Mouse (Mus musculus): ENCODE measurements around the gene Grik4.
A peak's percentile ranks its signal among the peaks of the same experiment; 100 is the strongest.

Gene Grik4

DNA sequence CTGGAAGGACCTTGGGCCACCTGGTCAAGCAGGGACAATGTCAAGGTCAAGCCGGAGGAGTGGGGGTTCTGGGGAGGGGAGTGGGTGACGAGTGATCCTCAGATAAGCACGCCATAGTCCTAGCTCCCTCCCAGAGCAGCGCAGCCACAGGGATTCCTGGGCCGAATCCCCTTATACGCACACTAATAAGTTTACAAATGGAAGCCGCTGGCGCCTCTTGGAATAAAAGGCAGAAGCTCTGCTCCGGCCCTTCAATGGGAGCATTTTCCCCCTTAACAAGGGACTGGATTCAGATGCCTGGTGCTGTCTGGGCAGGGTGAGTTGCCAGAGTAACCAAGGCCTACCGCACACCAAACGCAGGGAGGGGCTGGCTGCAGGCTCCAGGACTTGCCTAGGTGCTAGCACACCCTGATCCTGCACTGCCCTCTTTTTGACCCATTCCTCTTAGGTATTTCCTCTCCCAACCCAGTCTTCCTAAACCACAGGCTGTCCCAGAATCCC, 46.2 kb downstream of the Grik4 start:
- DNase-seq (ENCODE audit: low spot score) = no peak

DNA sequence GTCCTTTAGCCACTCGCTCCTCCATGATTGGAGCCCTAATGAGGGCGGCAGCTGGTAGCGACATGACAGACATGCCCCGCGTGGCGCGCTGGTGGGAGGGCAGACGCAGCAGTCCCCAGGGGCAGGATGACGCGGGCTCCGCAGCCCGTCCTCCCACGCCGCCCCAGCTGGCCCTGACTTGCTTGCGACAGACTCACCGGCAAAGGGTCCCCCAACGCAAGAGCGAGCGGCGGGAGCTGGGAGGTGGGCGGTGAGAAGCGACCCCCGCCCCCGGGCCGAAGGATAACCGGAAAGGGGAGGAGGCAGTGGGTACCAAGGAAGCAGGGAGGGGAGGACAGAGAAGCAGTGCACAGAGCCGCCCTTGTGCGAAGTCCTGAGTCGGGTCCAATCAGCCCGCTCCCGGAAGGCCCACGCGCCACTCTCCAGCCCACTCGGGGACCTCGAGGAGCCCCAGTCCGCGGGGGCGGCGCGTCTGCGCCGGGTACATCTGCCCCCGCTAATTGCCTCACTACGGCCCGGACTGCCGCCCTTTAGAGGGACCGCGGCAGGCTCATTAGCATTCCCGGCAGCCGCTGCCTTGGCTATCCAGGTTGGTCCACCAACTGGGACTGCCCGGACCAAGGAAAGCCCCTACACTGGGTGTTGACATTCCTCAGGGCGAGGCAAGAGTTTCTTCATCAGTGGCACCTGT, 46.8 kb downstream of the Grik4 start:
- DNase-seq (ENCODE audit: low spot score) = peak; percentile 12

DNA sequence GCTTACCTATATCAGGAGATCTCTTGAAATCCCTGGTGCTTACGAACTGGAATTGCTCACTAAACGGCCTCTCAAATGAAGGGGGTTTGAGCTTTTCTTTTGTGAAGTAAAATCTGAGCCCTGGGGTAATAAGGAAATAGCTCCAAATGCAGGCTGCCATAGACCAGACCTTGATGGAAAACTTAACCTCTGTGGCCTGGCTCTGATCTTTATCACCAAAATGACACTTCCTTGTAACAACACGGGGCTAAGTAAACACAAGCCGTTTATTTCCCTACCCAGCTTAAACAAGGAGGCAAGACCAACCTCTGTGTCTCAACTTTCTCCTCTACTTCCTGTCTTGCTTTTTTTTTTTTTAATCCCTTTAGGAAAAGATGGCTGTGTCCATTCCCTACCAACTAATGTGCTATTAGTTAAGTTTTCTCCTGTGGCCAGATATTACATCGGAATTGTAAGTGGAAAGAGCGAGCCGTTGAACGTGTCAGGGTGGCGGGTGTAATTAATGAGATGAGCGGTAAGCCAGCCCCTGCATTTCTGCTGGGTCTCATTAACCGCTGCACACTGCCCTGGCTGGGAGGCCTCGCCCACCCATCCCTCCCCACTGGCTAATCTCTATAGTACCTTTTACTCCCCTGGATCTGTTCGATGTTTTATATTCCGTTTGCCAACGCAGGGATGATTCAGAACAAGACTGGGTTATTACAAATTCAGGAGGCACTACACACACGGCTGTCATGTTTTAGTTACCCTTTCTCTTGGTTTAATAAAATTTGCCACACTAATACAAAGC, 47.7 kb downstream of the Grik4 start:
- DNase-seq (ENCODE audit: low spot score) = no peak

DNA sequence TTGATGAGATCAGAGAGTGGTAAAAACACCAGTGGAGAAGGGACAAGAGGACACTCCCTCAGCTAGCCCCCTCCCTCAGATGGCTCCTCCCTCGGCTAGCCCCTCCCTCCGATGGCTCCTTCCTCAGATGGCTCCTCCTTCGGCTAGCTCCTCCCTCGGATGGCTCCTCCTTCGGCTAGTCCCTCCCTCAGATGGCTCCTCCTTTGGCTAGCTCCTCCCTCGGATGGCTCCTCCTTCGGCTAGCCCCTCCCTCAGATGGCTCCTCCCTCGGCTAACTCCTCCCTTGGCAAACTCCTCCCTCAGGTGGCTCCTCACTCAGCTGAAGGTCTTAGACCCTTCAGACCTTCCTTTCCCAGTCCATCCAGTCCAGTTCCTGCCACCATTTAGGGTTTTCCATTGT, 51.5 kb downstream of the Grik4 start:
- no peak for DNase-seq (ENCODE audit: low spot score)

DNA sequence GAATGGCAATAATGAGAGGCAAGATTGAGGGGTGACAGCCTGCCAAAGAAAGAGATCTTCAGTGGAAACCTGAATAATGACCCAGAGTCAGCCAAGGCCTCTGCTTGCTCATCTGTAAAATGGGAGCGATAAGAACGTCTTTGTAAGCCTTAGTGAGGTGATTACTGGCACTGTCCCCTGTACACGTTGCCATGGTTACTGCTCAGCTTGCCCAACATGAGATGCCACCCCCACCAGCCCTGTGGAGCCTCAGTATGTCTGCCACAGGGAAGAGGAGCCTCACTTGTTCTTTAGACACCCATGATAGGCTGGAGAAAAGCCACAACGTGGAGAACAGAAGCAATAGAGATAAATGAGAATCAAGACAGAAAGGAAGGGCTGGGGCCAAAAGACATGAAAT, 56.4 kb downstream of the Grik4 start:
- no peak for DNase-seq (ENCODE audit: low spot score)

DNA sequence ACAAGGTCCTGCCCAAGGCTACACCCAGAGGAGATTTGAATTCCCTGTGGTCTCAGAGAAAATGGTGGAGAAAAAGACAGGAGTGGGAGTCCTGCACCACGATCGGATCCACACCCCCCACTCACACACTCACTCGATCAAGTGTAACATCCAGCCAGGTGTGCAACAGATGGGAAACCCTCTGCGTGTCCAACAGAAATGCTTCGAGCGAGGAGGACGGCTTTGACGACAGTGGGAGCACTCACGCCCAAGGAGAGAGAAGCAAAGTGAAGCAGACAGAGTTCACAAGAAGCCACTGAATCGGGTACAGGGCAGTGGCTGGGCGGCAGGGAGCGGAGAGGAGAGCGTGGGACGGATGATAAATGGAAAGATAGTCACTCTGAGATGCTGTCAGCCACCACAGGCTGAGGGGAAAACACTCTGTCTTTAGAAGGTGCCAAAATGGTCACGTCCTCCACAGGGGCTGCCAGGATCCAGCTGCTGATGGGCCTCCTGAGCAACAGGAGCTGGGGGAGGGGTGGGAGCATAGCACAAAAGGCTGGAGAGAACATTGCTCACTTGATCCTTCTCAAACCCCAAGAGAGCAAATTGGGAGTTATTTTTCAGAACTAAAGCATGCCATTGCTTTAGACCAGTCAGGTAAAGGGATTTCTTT, 58.1 kb downstream of the Grik4 start:
- DNase-seq (ENCODE audit: low spot score) = no peak

DNA sequence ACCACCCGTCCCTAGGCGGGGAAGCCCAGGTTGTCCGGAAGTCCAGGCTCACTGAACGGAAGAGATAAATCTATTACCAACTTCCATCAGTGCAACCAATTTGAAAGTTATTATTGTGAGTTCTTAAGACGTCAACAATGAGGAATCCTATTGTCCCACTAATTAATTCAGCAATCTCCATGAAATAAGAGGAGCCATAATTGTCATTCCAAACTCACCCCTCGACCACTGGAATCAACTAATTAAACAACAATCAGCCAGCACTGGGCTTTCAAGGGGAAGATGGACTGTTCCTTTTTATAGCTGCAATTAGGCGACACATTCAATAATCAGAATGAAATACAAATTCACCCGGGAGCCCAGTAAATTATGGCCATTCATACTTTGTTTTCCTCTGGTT, 58.7 kb downstream of the Grik4 start:
- no peak for DNase-seq (ENCODE audit: low spot score)

DNA sequence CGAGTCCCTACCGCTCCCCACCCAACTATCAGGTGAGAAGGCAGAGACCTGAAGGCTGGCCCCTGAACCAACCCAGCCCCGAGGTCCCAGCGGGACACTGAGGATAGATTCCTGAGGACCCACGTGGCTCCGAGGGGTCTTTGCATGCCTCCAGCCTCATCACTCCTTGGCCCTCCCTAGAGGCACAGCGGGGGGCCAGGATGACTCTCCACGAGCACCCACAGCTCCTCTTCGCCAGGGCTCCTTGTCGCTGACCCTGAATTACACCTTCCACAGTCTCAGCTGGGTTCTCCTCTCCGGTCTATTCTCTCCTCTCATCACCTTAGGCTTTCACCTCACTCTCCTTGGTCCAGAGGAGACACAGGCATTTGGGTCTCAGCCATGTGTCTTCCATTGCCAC, 59.2 kb downstream of the Grik4 start:
- no peak for DNase-seq (ENCODE audit: low spot score)

DNA sequence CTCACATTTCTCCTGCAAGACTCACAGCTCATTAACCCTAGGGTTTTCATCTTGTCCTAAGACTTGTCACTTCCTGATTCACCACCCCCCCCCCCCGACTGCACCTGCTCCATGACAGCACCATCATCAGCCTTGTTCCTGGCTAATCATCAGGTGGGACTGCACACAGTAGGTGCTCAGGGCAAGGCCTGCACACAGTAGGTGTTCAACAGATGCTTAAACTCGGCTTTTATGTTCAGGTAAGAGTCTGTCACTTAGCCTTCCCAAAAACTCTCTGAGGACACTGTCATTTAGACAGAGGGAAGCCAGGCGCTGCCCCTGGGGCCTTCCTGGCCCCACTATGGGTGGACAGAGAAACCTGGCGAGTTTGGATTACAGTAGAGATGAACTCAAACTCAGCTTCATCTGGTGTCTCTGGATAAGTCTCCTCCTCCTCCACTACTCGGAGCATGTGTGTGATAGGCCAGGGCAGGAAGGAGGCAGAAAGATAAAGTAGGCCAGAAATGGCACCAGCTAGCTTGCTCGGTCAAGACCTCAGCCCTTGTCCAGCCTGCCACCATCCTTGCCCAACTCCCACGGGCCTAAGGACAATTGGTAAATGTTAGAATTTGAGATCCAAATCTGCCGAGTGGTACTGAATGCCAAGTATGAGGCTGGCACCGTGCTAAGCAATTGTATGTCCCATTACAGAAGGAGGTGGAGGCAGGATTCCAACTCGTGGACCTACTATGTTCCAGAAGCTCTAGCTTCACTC, 61.1 kb downstream of the Grik4 start:
- DNase-seq (ENCODE audit: low spot score) = no peak

DNA sequence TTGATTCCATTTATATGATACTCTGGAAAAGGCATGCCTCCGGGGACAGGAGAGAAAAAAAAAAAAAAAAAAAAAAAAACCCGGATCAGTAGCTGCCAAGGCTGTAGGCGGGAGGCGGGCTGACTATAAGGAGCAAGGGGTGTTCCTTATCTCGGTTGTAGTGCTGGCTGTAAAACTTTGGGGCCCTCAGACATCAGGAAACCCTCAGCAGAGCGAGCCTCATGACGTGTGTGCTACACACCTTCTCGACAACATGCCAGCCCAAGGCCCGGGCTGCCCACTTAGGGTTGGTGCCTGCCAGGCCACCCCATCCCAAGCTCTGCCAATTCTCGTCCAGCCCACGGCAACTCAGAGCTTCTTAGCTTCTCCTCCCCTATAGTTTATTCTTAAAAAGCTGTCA, 62.0 kb downstream of the Grik4 start:
- no peak for DNase-seq (ENCODE audit: low spot score)

DNA sequence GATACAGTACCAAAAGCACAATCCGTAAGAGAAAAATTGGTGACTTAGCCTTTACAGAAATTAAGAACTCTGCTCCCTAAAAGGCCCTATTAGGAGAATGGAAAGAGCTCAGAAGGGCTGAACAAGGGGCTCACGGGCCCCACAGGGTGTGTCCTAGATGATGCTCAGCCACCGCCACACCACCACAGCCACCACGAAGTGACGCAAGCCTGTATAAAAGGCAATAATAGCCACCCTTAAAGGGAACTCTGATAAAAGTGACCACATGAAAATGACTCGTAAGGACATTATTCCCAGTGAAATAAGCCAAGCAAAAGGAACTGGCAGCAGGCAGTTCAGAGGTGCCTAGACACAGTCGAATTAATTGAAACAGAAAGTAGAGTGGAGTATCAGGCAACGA, 63.3 kb downstream of the Grik4 start:
- no peak for DNase-seq (ENCODE audit: low spot score)

DNA sequence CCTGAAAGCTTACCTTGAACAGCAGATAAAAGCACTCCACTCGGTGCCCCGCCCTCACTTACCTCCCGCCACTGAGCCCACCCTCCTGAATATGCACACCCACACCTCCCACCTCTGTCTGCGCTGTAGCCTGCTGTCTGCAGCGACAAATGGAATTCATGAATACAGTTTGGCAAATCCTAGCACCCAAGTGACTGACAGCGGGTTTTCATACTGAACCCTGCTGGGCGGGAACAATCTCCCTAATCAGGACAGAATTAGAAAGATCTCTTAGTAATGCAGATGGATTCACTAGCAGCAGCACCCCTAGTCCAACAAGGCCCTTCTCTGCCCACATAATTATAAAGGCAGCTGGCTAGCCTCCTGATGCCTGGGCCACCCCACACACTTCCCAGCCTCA, 65.9 kb downstream of the Grik4 start:
- no peak for DNase-seq (ENCODE audit: low spot score)

DNA sequence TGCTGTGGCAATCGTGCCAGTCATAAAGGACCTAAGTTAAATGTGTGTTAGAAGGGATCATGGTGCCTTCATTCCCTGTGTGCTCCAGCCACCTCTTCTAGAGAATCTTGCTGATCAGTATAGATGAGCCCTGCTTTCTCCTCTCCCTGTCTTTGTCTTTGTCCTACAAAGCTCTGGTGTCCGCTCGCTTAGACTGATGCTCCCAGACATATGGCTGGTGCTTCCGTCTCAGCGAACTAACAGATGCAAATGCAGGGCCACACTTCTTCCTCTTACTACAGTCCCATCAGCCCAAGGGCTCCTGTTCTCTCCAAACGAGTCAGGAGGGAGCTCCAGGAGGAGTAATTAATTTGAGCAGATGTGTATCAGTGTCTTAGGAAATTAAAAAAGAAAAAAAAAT, 71.4 kb downstream of the Grik4 start:
- no peak for DNase-seq (ENCODE audit: low spot score)

DNA sequence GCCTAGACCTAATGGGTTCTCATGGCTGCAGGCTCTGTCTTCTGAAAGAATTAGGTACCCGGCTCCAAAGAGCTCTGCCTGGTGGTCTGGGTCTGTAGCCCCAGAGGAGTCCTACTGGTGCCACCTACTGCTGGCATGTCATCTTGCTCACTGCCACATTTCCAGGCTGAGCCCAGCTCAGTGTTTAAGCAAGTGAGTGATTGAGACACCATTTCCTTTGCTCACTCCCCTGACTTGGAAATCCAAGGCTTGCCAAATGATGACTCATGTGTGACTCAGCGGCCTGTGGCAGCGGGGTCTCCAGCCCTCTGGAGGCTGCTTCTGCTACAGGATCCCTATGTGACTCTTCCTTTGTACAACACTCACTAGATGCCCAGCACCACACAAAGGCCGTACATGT, 72.6 kb downstream of the Grik4 start:
- peak; percentile 35 for DNase-seq (ENCODE audit: low spot score)

DNA sequence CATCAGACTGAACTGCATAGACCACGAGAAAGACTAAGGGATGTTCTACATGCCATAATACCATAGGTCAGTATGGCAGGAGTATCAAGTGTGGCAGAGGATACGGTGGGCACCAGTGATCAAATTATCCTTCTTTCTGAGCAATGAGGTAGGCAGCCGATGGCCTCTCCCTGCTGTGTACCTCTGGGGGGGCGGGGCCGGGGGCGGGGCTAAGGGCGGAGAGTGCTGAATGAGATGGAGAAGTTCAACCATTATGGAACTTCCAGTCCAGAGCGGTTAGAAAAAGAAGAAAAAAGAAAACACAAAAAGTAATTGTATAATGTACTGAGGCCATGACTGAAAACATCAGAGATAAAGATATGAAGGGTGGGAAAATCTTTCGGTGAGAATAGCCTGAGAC, 74.0 kb downstream of the Grik4 start:
- DNase-seq (ENCODE audit: low spot score) = no peak

DNA sequence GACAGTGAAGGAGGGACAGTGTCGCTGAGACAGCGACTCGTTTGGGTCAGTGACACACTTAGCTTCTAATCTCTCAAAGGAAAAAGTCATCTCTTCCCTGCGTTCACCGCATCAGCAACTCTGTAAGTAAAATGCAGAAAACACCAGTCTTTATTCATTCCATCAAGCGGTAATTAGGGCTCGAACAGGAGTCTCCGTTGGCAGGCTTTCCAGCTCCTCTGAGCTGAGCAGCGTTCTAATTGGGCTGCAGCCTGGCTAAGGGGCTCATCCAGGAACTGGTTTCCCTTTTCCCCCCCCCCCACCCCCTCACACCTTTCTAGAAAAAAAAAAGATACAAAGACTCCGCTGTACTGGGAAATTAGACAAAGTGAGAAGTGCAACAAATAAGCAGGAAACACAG, 75.8 kb downstream of the Grik4 start:
- DNase-seq (ENCODE audit: low spot score) = no peak

DNA sequence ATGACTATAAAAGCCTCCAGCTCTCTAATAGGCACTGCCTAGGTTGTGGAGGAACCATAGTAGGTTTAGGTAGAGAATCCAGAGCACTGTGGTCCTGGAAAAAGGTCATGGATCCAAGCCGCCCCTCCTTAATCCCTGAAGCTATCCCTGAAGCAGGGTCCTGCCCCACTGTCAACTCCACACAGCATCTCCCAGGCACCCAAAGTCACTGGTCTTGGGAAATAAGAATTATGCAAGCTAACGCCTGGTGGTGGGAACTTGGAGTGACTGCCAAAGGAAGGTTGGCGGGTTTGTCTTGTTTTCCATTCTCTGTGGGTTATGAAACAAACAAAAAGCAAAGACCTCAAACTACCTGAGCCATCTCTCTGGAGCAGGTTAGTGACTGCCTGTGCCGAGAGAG, 77.6 kb downstream of the Grik4 start:
- DNase-seq (ENCODE audit: low spot score) = no peak

DNA sequence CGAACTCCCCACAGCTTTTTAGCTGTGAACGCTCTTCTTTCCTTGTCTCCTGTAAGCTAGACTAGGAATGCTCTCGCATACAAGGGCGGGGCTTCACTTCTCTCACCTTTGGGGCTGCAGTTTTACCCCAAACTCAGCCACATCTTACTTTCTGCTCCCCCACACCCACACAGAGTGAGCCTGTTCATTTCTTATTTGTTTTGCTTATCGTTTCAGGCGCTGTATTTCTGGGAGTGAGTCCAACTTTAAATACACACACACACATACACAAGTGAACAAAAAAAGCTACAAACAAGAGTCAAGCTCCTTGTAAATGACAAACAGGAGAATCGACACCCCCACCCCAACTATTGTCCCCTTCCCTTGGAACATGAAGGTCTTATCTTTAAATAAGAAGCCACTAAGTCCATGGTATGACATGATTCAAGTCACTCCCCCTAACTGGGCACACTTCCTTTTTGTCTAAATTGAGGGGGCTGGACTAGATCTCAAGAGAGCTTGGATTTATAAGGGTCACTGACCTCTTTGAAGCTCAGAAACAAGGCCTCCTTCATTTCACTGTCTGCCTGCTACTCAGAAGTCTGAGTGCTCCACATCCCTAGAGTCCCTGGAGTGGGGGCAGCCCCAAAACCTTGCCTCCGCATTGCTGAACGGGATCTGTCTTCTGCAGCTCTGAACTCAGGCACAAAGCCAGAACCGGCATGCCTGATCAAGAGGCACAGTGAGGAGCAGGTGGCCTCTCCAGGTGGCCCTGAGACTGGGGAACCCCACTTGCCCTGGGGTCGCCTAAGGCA, 79.1 kb downstream of the Grik4 start:
- DNase-seq (ENCODE audit: low spot score) = peak; percentile 16

DNA sequence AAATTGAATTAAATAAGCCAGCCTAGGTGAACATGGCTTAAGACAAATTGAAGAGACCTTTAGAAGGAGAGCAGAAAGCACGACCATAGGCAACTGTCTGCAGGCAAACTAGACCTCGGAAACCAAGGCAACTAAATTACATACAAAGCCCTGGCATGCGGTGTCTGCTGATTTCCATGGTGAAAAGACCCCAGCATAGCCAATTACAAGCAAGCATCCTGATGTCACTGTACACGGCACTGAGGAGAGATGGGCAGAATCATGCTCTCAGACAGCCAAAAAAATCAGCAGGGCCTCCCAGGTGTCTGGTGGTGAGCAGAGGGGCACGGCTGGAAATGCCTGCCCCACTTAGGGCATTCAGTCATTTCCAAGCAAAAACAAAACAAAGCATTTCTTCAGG, 80.9 kb downstream of the Grik4 start:
- DNase-seq (ENCODE audit: low spot score) = no peak

DNA sequence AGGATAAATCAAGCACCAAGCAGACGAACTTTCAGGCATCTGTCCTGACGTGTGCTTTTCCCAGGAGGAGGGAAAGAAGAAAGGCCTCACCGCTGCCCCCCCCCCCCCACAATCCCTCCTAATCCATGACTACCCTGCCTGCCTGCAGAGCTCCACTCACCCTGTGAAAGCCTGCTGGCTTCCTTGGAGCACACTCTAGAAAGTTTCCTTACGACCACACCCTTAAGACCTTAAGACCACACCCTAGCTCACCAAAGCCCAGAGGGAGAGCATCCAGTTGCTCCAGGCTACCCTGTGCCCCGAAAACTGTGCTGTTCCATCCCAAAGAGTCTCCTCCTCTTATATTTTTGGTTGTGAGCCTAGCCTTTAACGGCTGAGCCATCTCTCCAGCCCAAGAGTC, 82.6 kb downstream of the Grik4 start:
- no peak for DNase-seq (ENCODE audit: low spot score)

DNA sequence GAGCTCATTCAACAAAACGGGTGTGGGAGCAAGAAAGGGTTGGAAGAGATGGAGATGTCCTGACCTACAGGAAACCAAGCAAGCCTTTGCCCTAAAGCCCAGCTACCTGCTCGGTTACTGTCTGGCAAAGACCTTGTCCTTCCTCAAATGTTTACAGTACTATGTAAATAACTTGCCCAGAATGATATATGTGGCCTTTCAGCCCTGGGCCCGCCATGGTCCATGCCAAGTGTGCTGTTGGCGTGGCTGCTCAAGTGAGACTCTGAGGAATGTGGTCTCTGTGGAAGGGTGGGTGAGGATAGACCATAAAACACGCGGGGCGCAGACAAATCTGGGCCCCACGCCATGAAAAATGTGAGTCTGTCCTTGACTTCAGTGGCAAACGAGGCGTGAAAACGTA, 83.1 kb downstream of the Grik4 start:
- DNase-seq (ENCODE audit: low spot score) = peak; percentile 10

Measured in urinary bladder, postnatal 14 days (tissue).